Mouse (Mus musculus) kidney, postnatal 0 days (tissue): Measurements from ENCODE around the gene Prex1. TPM values are rescaled to one million over a fixed set of nuclear protein-coding genes. Genes with fewer than 3 reads are reported as not detected.
"Not testable (repeated sequence)": the region's sequence is repeated elsewhere in the genome, so short reads cannot be mapped to it uniquely, and the experiment has no call there.

Source experiments
- ATAC-seq: fragments of 200-750 bp; cut with Nextera tagmentation; replicated peaks from 2 replicates; pipeline ENCODE4 v1.8.0; 2017; ENCODE audit warnings: low read depth, moderate number of reproducible peaks, moderate TSS enrichment, moderate library complexity; ENCODE audit not compliant: low FRiP score
- DNase-seq: peaks from one replicate; pipeline ENCODE4 v3.0.0-alpha.2; 2016; ENCODE audit warnings: low spot score
- H3K27ac ChIP-seq: fragments of 300-500 bp; sonication (generic); 2 replicates; pipeline ENCODE4 v1.5.1; 2014; ENCODE audit warnings: mild to moderate bottlenecking
- H3K27me3 ChIP-seq: fragments of 300-500 bp; sonication (generic); 2 replicates; pipeline ENCODE4 v1.6.1; 2014; ENCODE audit warnings: low read length, mixed read lengths; ENCODE audit not compliant: insufficient read depth
- H3K36me3 ChIP-seq: fragments of 300-500 bp; sonication (generic); 2 replicates; pipeline ENCODE4 v1.6.1; 2014; ENCODE audit warnings: low read length, mixed read lengths; ENCODE audit not compliant: insufficient read depth
- H3K4me1 ChIP-seq: fragments of 300-500 bp; sonication (generic); replicated peaks from 2 replicates; pipeline ENCODE4 v1.6.1; 2014; ENCODE audit warnings: antibody characterized with exemption, low read length, mixed read lengths; ENCODE audit not compliant: insufficient read depth
- H3K4me2 ChIP-seq: fragments of 300-500 bp; sonication (generic); 2 replicates; pipeline ENCODE4 v1.6.1; 2014; ENCODE audit warnings: mild to moderate bottlenecking, low read length, moderate library complexity, mixed read lengths
- H3K4me3 ChIP-seq: fragments of 300-500 bp; sonication (generic); replicated peaks from 2 replicates; pipeline ENCODE4 v1.5.1; 2014; ENCODE audit warnings: low read depth, low read length
- H3K9ac ChIP-seq: fragments of 300-500 bp; sonication (generic); 2 replicates; pipeline ENCODE4 v1.6.1; 2014; ENCODE audit warnings: low read depth, low read length
- H3K9me3 ChIP-seq: fragments of 300-500 bp; sonication (generic); replicated peaks from 2 replicates; pipeline ENCODE4 v1.6.1; 2016; ENCODE audit warnings: low read length, inconsistent platforms, mixed read lengths
- CTCF ChIP-seq: IDR thresholded peaks from 2 replicates; pipeline ENCODE4 v1.5.1; 2016; ENCODE audit warnings: antibody characterized with exemption, low read depth, mild to moderate bottlenecking, moderate library complexity
- WGBS: fragments of 180-500 bp; shearing (Covaris S2); extraction: QIAGEN DNeasy Blood & Tissue Kit; methylation state at CpG from one replicate; pipeline ENCODE4 v1.1.7; 2014; 5-methylcytosine and 5-hydroxymethylcytosine counted together
- polyA plus RNA-seq: library from polyadenylated mRNA; unstranded; fragments of >200 nt; fragmentation: Nextera tagmentation; extraction: Ambion mirVana; gene quantifications from 2 replicates; pipeline ENCODE4 v1.2.1, GENCODE M21; 2015

Prex1 gene
- 9.6 and 9.8 TPM in 2 replicates for polyA plus RNA-seq

- Histone ChIP-seq H3K27me3 (no peaks in the 10 kb centered on the region), H3K4me3 (peak within 1 kb of the TSS; percentile 77), H3K9ac (peak within 1 kb of the TSS; percentile 73), H3K36me3 (no peaks in the 10 kb centered on the region), H3K9me3 (no peaks in the 10 kb centered on the region), H3K4me1 (0 out of 2 replicates have a peak, but pooled peaks cover 9% of the 10 kb centered on the region), H3K4me2 (peak within 1 kb of the TSS; percentile 97), H3K27ac (peak within 1 kb of the TSS; percentile 27; the same call in 1 of the 2 replicates)
- 0 out of 2 replicates have a peak, but pooled peaks have one; percentile 3 for TF ChIP-seq CTCF
- DNase-seq (peak; percentile 99), ATAC-seq (peak; percentile 93)
- under 1% methylated on average over 68 of the region's 69 CpGs for WGBS
Observed at GRCm38 (mm10) chr2:166713690-166714426, at the start of gene Prex1. TSS of gene Prex1 (minus strand) at chr2:166713832.

GRCm38 (mm10) chr2:166757969-166758368 is 44.3 kb upstream of the Prex1 start:
- H3K4me3 ChIP-seq, result no peak overlapping the region
- H3K4me2 ChIP-seq, result no peak overlapping the region
- no peaks in the 10 kb centered on the region for H3K27me3 ChIP-seq
- no peak overlapping the region for H3K9ac ChIP-seq
- no peaks in the 10 kb centered on the region for H3K36me3 ChIP-seq
- 25% methylated on average over 3 of the region's 3 CpGs for WGBS
- TF ChIP-seq CTCF, result no peak
- DNase-seq (no peak), ATAC-seq (no peak)
- no peaks in the 10 kb centered on the region for H3K4me1 ChIP-seq
- no peak overlapping the region for H3K27ac ChIP-seq
- H3K9me3 ChIP-seq, result no peaks in the 10 kb centered on the region

- 77% methylated on average over 7 of the region's 7 CpGs for WGBS
- DNase-seq, result no peak
Observed at GRCm38 (mm10) chr2:166754760-166755159, 41.1 kb upstream of the Prex1 start.

GRCm38 (mm10) chr2:166754194-166754593 is 40.6 kb upstream of the Prex1 start:
- H3K27me3 ChIP-seq, result no peaks in the 10 kb centered on the region
- no peak for TF ChIP-seq CTCF
- no peaks in the 10 kb centered on the region for H3K9me3 ChIP-seq
- H3K9ac ChIP-seq, result no peak overlapping the region
- ATAC-seq, result no peak
- no peak overlapping the region for H3K27ac ChIP-seq
- no peaks in the 10 kb centered on the region for H3K36me3 ChIP-seq
- H3K4me2 ChIP-seq, result no peak overlapping the region
- DNase-seq, result no peak
- no peak overlapping the region for H3K4me3 ChIP-seq
- no peaks in the 10 kb centered on the region for H3K4me1 ChIP-seq
- WGBS, result 78% methylated on average over 4 of the region's 4 CpGs

More at GRCm38 (mm10) chr2:166754760-166755159, 41.1 kb upstream of the Prex1 start:
- no peak overlapping the region for H3K27ac ChIP-seq
- no peak overlapping the region for H3K9ac ChIP-seq
- ATAC-seq, result no peak
- TF ChIP-seq CTCF, result no peak
- H3K4me3 ChIP-seq, result no peak overlapping the region
- H3K9me3 ChIP-seq, result no peaks in the 10 kb centered on the region
- H3K36me3 ChIP-seq, result no peaks in the 10 kb centered on the region
- no peaks in the 10 kb centered on the region for H3K4me1 ChIP-seq
- H3K4me2 ChIP-seq, result no peak overlapping the region
- H3K27me3 ChIP-seq, result no peaks in the 10 kb centered on the region

GRCm38 (mm10) chr2:166750620-166751191 is 37.1 kb upstream of the Prex1 start:
- WGBS, result 80% methylated on average over 6 of the region's 6 CpGs
- Histone ChIP-seq H3K4me3 (no peak overlapping the region), H3K27ac (no peak overlapping the region), H3K9me3 (no peaks in the 10 kb centered on the region), H3K4me1 (no peaks in the 10 kb centered on the region), H3K36me3 (no peaks in the 10 kb centered on the region), H3K4me2 (no peak overlapping the region), H3K27me3 (no peaks in the 10 kb centered on the region), H3K9ac (no peak overlapping the region)
- ATAC-seq (no peak), DNase-seq (no peak)
- no peak for TF ChIP-seq CTCF

- H3K27ac ChIP-seq, H3K27me3 ChIP-seq, H3K9ac ChIP-seq, H3K36me3 ChIP-seq, H3K4me1 ChIP-seq, H3K4me3 ChIP-seq, H3K9me3 ChIP-seq, H3K4me2 ChIP-seq, DNase-seq, ATAC-seq: not testable (repeated sequence)
- WGBS, result 49% methylated on average over 14 of the region's 14 CpGs
Observed at GRCm38 (mm10) chr2:166746261-166746913, 32.8 kb upstream of the Prex1 start.
